Mouse (Mus musculus) spleen, adult 10 weeks (tissue): Measurements from ENCODE around the gene Ing3. TPM values are rescaled to one million over a fixed set of nuclear protein-coding genes. Genes with fewer than 3 reads are reported as not detected.

Source experiments
- polyA plus RNA-seq: library from polyadenylated mRNA; stranded (reverse); fragments of 350-450 nt; fragmentation: Illumina TruSeq; extraction: RNeasy Lipid Tissue Mini Kit (QIAGEN cat#74804); gene quantifications from one replicate; pipeline ENCODE4 v1.2.3, GENCODE M21; 2015; ENCODE audit warnings: low replicate concordance; ENCODE audit not compliant: insufficient read depth

Gene Ing3
- polyA plus RNA-seq, result 46.0 TPM

GRCm38 (mm10) chr6:21949226-21949731, at the start of gene Ing3:
Ing3 (plus strand) TSS chr6:21949571.

GRCm38 (mm10) chr6:21985732-21986540, 36.6 kb downstream of the Ing3 start, which contains the start of gene Cped1:
Cped1 (plus strand) TSS chr6:21985916.

Other genes with a start within 250 kb of the Ing3 start
- gene Tspan12, start 97.1 kb upstream of the Ing3 start, polyA plus RNA-seq, result 8.8 TPM
- 9.8 TPM for gene Cped1, start 36.3 kb downstream of the Ing3 start, polyA plus RNA-seq